Mouse (Mus musculus) liver, embryonic 11.5 days (tissue): ENCODE measurements around the gene Gpr26. TPM values are rescaled to one million over a fixed set of nuclear protein-coding genes. Genes with fewer than 3 reads are reported as not detected.

Experiments
- polyA plus RNA-seq: library from polyadenylated mRNA; unstranded; fragments of >200 nt; fragmentation: Nextera tagmentation; extraction: Ambion mirVana; gene quantifications from 2 replicates; pipeline ENCODE4 v1.2.1, GENCODE M21; 2014

The Gpr26 gene
- polyA plus RNA-seq, 1 experiment from 2014 or later, result not detected

Other genes starting within 250 kb of the Gpr26 start
- 0.35 and 0.56 TPM in 2 replicates for gene Cpxm2, start 188.3 kb downstream of the Gpr26 start, polyA plus RNA-seq